Mouse (Mus musculus) thymus, adult 2 months (tissue): ENCODE measurements around the gene Hspg2. TPM values are rescaled to one million over a fixed set of nuclear protein-coding genes. Genes with fewer than 3 reads are reported as not detected.

ENCODE experiments used
- DNase-seq: peaks from one replicate; pipeline ENCODE4 v3.0.0; 2021
- H3K27ac ChIP-seq: fragments of 200-500 bp; 2 replicates; pipeline ENCODE4 v1.5.1; 2012; ENCODE audit warnings: low read length, control low read depth; ENCODE audit not compliant: control insufficient read depth, insufficient read depth
- H3K27me3 ChIP-seq: fragments of 200-500 bp; 2 replicates; pipeline ENCODE4 v1.6.1; 2012; ENCODE audit warnings: mild to moderate bottlenecking, low read length, moderate library complexity, mixed read lengths; ENCODE audit not compliant: control insufficient read depth, insufficient read depth
- H3K36me3 ChIP-seq: fragments of 200-500 bp; 2 replicates; pipeline ENCODE4 v1.6.1; 2012; ENCODE audit warnings: mild to moderate bottlenecking, low read length, moderate library complexity; ENCODE audit not compliant: control insufficient read depth, insufficient read depth
- H3K4me1 ChIP-seq: fragments of 200-500 bp; replicated peaks from 2 replicates; pipeline ENCODE4 v1.6.1; 2012; ENCODE audit warnings: low read length; ENCODE audit not compliant: control insufficient read depth, insufficient read depth
- H3K4me3 ChIP-seq: fragments of 200-500 bp; 2 replicates; pipeline ENCODE4 v1.5.1; 2012; ENCODE audit warnings: mild to moderate bottlenecking, low read length, control low read depth, moderate library complexity; ENCODE audit not compliant: control insufficient read depth, insufficient read depth
- CTCF ChIP-seq: fragments of 200-500 bp; IDR thresholded peaks from 2 replicates; pipeline ENCODE4 v1.5.1; 2012; ENCODE audit warnings: mild to moderate bottlenecking, control low read depth, low read length, moderate library complexity, borderline replicate concordance; ENCODE audit not compliant: control insufficient read depth, poor library complexity, insufficient read depth; ENCODE audit errors: extremely low read depth
- POLR2A ChIP-seq: fragments of 200-500 bp; IDR thresholded peaks from 2 replicates; pipeline ENCODE4 v1.6.1; 2012; ENCODE audit warnings: mild to moderate bottlenecking, low read length, control low read depth, moderate library complexity; ENCODE audit not compliant: control insufficient read depth, poor library complexity, insufficient read depth; ENCODE audit errors: extremely low read depth
- WGBS: fragments of 180-500 bp; shearing (Covaris S2); methylation state at CpG from one replicate; pipeline ENCODE4 v1.1.7; 2018; 5-methylcytosine and 5-hydroxymethylcytosine counted together
- polyA plus RNA-seq: library from polyadenylated mRNA; depleted of rRNA; stranded (reverse); fragments of >200 nt; gene quantifications from 2 replicates; pipeline ENCODE4 v1.2.3, GENCODE M21; 2012

Hspg2 gene
- polyA plus RNA-seq, 1 experiment, result 21.6 TPM

- H3K36me3 ChIP-seq, result no peaks in the 10 kb centered on the region
- no peak overlapping the region for H3K27ac ChIP-seq
- H3K27me3 ChIP-seq, result no peaks in the 10 kb centered on the region
- DNase-seq, result no peak
- 93% methylated on average over 3 of the region's 3 CpGs for WGBS
- no peaks in the 10 kb centered on the region for H3K4me1 ChIP-seq
- no peak overlapping the region for H3K4me3 ChIP-seq
- TF ChIP-seq CTCF, result no peak
- no peak for TF ChIP-seq POLR2A
Observed at GRCm38 (mm10) chr4:137589586-137589985, 121.0 kb downstream of the Hspg2 start.

- WGBS, result 98% methylated on average over 4 of the region's 4 CpGs
- Histone ChIP-seq H3K27ac (no peak overlapping the region), H3K36me3 (no peaks in the 10 kb centered on the region), H3K27me3 (no peaks in the 10 kb centered on the region), H3K4me3 (no peak overlapping the region), H3K4me1 (peaks cover 2% of the 10 kb centered on the region)
- TF ChIP-seq POLR2A (no peak), CTCF (no peak)
- no peak for DNase-seq
Observed at GRCm38 (mm10) chr4:137590961-137591360, 122.4 kb downstream of the Hspg2 start.

DNA sequence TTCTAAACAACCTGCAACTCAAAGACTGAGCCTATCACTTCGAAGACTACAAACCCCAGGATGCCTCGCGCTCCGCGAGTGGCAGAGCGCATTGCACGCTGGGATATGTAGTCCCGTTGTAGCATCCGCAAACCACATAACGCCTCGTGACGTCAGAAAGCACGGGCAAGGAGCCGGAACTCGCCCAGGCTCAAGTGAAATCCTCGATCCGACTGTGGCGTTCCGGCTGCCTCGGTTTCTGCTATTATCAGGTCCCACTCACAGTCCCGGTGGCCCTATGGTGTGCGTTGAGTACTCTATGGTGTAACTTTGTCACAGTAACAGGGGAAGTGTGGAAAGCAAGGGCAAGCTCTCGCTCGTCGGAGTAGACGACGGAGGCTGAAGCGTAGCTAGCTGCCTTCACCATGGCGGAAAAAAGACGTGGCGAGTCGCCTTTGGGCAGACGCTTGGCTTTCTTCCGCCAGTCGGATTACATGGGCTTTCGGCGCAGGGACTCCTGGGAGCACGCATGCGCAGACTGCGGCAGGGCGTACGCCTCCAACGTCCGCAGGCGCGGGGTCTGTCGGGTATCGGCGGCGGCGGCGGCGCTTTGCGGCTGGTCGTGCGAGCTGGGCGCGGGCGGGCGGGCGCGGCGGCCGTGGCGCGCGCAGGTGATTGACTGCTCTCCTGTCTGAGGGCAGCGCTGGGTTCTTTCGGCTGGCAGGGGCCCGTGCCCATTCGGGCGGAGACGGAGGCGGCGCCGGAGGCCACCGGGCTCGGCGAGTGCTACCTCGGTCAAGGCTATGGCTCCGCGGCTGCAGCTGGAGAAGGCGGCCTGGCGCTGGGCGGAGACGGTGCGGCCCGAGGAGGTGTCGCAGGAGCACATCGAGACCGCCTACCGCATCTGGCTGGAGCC, 125.3 kb downstream of the Hspg2 start, which contains the start of gene Usp48:
Gene Usp48, plus strand, starts transcription at position 155 of the 895 bp plus-strand sequence.
- Histone ChIP-seq H3K4me1 (peaks cover 2% of the 10 kb centered on the region), H3K36me3 (no peaks in the 10 kb centered on the region), H3K4me3 (peak within 1 kb of the TSS; percentile 95), H3K27me3 (no peaks in the 10 kb centered on the region), H3K27ac (peak within 1 kb of the TSS; percentile 95)
- TF ChIP-seq CTCF (peak; percentile 60), POLR2A (peak; percentile 88)
- under 1% methylated on average over 92 of the region's 92 CpGs for WGBS
- peak; percentile 98 for DNase-seq

DNA sequence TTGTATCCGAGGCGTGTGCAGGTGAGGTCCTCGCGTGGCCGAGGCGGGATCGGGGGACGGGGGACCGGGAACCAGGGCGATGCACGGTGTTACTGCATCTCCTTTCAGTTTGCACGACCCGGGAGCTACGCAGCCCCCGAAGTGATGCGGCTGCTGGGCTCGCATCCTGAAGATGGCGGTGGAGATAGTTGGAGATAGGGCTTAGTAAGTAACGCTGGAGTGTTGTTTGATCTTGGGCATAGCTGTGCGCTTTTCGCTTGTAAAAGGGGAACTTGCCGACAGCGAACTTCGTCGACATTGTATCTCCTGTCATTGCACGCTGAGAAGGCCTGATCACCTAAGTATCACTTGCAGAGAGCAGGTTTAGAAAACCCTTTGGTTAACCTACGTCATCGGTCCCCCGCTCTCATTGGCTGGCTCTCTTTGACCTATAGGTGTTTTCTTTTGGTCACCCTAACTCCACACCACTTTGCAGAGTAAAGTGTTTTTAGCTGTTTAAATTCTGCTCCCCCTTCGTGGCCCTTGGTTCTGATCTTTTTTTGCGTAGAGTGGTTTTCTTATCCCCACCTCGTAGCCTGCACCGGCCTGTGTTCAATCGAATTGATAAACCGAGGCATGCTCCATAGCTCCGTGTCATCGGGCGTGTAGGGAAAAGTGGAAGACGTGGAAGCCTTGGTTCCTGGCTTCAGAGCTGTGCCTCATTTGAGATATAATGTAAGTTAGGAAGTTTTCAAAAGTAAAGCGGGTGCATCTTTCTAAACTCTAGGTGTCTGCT, 126.1 kb downstream of the Hspg2 start:
- Histone ChIP-seq H3K27ac (peak overlapping the region; percentile 50), H3K4me1 (peaks cover 2% of the 10 kb centered on the region), H3K27me3 (no peaks in the 10 kb centered on the region), H3K36me3 (no peaks in the 10 kb centered on the region), H3K4me3 (peak overlapping the region; percentile 95)
- no peak; the same call in 1 of the 2 replicates for TF ChIP-seq POLR2A
- TF ChIP-seq CTCF, result no peak
- peak; percentile 48 for DNase-seq
- 1% methylated on average over 40 of the region's 40 CpGs for WGBS

GRCm38 (mm10) chr4:137597098-137597630, 128.6 kb downstream of the Hspg2 start:
- no peak overlapping the region for H3K4me3 ChIP-seq
- WGBS, result 95% methylated on average over 4 of the region's 4 CpGs

DNA sequence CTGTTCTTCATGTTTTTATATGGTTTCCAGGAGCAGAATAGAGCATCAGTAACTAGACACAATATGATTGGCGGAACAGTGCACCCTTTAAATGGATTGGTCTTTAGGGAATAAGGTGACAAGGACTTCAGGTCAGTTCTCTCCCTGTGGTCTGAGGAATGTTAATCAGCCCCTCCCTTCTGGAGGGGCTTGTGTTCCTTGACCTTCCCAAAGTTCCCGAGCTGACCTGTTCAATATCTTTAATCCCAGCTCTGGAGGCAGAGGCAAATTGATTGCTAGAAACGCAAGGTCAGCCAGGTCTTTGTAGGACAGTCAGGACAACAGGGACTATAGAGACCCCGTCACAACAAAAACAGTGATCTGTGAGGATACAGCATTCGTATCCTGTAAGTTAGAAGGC, 130.0 kb downstream of the Hspg2 start:
- Histone ChIP-seq H3K4me3 (no peak overlapping the region), H3K27ac (no peak overlapping the region), H3K27me3 (no peaks in the 10 kb centered on the region), H3K36me3 (no peaks in the 10 kb centered on the region), H3K4me1 (peaks cover 5% of the 10 kb centered on the region)
- TF ChIP-seq POLR2A (no peak), CTCF (no peak)
- DNase-seq, result no peak
- WGBS, result 95% methylated on average over 5 of the region's 5 CpGs

More at GRCm38 (mm10) chr4:137597098-137597630, 128.6 kb downstream of the Hspg2 start:
- Histone ChIP-seq H3K27me3 (no peaks in the 10 kb centered on the region), H3K4me1 (peaks cover 2% of the 10 kb centered on the region), H3K36me3 (no peaks in the 10 kb centered on the region), H3K27ac (no peak overlapping the region)
- TF ChIP-seq POLR2A (no peak), CTCF (no peak)
- no peak for DNase-seq
